Mouse (Mus musculus): ENCODE measurements around the gene 1700047I17Rik2. TPM values are rescaled to one million over a fixed set of nuclear protein-coding genes. Genes with fewer than 3 reads are reported as not detected.
A peak's percentile ranks its signal among the peaks of the same experiment; 100 is the strongest.
"Not testable (repeated sequence)": the region's sequence is repeated elsewhere in the genome, so short reads cannot be mapped to it uniquely, and the experiment has no call there.

Gene 1700047I17Rik2
- polyA plus RNA-seq, 2 experiments: 4.3 TPM; not detected in 1

- H3K4me3 ChIP-seq (replicated peaks; ENCODE audit: low read length): peak within 1 kb of the TSS; percentile 32
- not testable (repeated sequence) for H3K4me1 ChIP-seq (ENCODE audit: control insufficient read depth, insufficient read depth, low read length); H3K36me3 ChIP-seq (ENCODE audit: control insufficient read depth, insufficient read depth, low read length); H3K27ac ChIP-seq (replicated peaks; ENCODE audit: low read depth, low read length); H3K4me2 ChIP-seq (replicated peaks; ENCODE audit: low read depth, low read length, severe bottlenecking); H3K9ac ChIP-seq (ENCODE audit: low read depth, low read length, severe bottlenecking); H3K9me3 ChIP-seq (ENCODE audit: control insufficient read depth, low read length); DNase-seq (ENCODE audit: low spot score); H3K27me3 ChIP-seq (ENCODE audit: control insufficient read depth, insufficient read depth, low read length)
- no CpG with 5 or more reads among the region's 57 CpGs for WGBS
- peak; percentile 98 for ATAC-seq (ENCODE audit: low FRiP score, low read depth)
Measured at GRCm38 (mm10) chr12:55229626-55230519, 30.5 kb downstream of the 1700047I17Rik2 start, which contains the start of gene Srp54c. TSS of gene Srp54c (plus strand) at chr12:55230168.

- not testable (repeated sequence) for H3K36me3 ChIP-seq (ENCODE audit: control insufficient read depth, insufficient read depth, low read length); H3K27ac ChIP-seq (replicated peaks; ENCODE audit: low read depth, low read length); DNase-seq (ENCODE audit: low spot score); H3K4me2 ChIP-seq (replicated peaks; ENCODE audit: low read depth, low read length, severe bottlenecking); H3K9ac ChIP-seq (ENCODE audit: low read depth, low read length, severe bottlenecking); H3K4me1 ChIP-seq (ENCODE audit: control insufficient read depth, insufficient read depth, low read length); H3K27me3 ChIP-seq (ENCODE audit: control insufficient read depth, insufficient read depth, low read length); H3K9me3 ChIP-seq (ENCODE audit: control insufficient read depth, low read length)
- under 1% methylated on average over 10 of the region's 25 CpGs for WGBS
- ATAC-seq (ENCODE audit: low FRiP score, low read depth): peak; percentile 32
- peak overlapping the region; percentile 32 for H3K4me3 ChIP-seq (replicated peaks; ENCODE audit: low read length)
Measured at GRCm38 (mm10) chr12:55230520-55230861, 31.1 kb downstream of the 1700047I17Rik2 start.

- not testable (repeated sequence) for H3K9ac ChIP-seq (ENCODE audit: low read depth, low read length, severe bottlenecking); H3K27me3 ChIP-seq (ENCODE audit: control insufficient read depth, insufficient read depth, low read length); H3K4me3 ChIP-seq (replicated peaks; ENCODE audit: low read length); H3K4me2 ChIP-seq (replicated peaks; ENCODE audit: low read depth, low read length, severe bottlenecking); H3K27ac ChIP-seq (replicated peaks; ENCODE audit: low read depth, low read length); DNase-seq (ENCODE audit: low spot score); H3K9me3 ChIP-seq (ENCODE audit: control insufficient read depth, low read length); ATAC-seq (ENCODE audit: low FRiP score, low read depth); H3K4me1 ChIP-seq (ENCODE audit: control insufficient read depth, insufficient read depth, low read length); H3K36me3 ChIP-seq (ENCODE audit: control insufficient read depth, insufficient read depth, low read length)
- WGBS: no CpG with 5 or more reads among the region's 8 CpGs
Measured at GRCm38 (mm10) chr12:55242243-55242642, 42.9 kb downstream of the 1700047I17Rik2 start.

GRCm38 (mm10) chr12:55261950-55262349 lies 62.6 kb downstream of the 1700047I17Rik2 start:
- not testable (repeated sequence) for DNase-seq (ENCODE audit: low spot score); H3K4me2 ChIP-seq (replicated peaks; ENCODE audit: low read depth, low read length, severe bottlenecking); H3K9ac ChIP-seq (ENCODE audit: low read depth, low read length, severe bottlenecking); H3K27me3 ChIP-seq (ENCODE audit: control insufficient read depth, insufficient read depth, low read length); H3K27ac ChIP-seq (replicated peaks; ENCODE audit: low read depth, low read length); H3K9me3 ChIP-seq (ENCODE audit: control insufficient read depth, low read length); ATAC-seq (ENCODE audit: low FRiP score, low read depth); H3K4me3 ChIP-seq (replicated peaks; ENCODE audit: low read length); H3K4me1 ChIP-seq (ENCODE audit: control insufficient read depth, insufficient read depth, low read length)
- peaks cover 20% of the 10 kb centered on the region for H3K36me3 ChIP-seq (ENCODE audit: control insufficient read depth, insufficient read depth, low read length)
- WGBS: no CpG with 5 or more reads among the region's 8 CpGs

GRCm38 (mm10) chr12:55263385-55263784 lies 64.0 kb downstream of the 1700047I17Rik2 start:
- not testable (repeated sequence) for H3K36me3 ChIP-seq (ENCODE audit: control insufficient read depth, insufficient read depth, low read length); H3K27ac ChIP-seq (replicated peaks; ENCODE audit: low read depth, low read length); H3K4me1 ChIP-seq (ENCODE audit: control insufficient read depth, insufficient read depth, low read length); ATAC-seq (ENCODE audit: low FRiP score, low read depth); H3K27me3 ChIP-seq (ENCODE audit: control insufficient read depth, insufficient read depth, low read length); H3K9ac ChIP-seq (ENCODE audit: low read depth, low read length, severe bottlenecking); DNase-seq (ENCODE audit: low spot score); H3K4me3 ChIP-seq (replicated peaks; ENCODE audit: low read length); H3K4me2 ChIP-seq (replicated peaks; ENCODE audit: low read depth, low read length, severe bottlenecking); H3K9me3 ChIP-seq (ENCODE audit: control insufficient read depth, low read length)
- WGBS: no CpG with 5 or more reads among the region's 5 CpGs

Other genes with a start within 250 kb of the 1700047I17Rik2 start
- gene Gm20403, start 213.1 kb upstream of the 1700047I17Rik2 start, polyA plus RNA-seq (2012; rRNA removed): not detected in 2 replicates
- gene Gm20403, start 213.1 kb upstream of the 1700047I17Rik2 start, polyA plus RNA-seq (2014; fragmentation: Nextera tagmentation; extraction: Ambion mirVana): not detected in 2 replicates
- 10.9 and 13.3 TPM in 2 replicates for gene Baz1a, start 185.2 kb upstream of the 1700047I17Rik2 start, polyA plus RNA-seq (2012; rRNA removed)
- 17.9 and 19.6 TPM in 2 replicates for gene Baz1a, start 185.2 kb upstream of the 1700047I17Rik2 start, polyA plus RNA-seq (2014; fragmentation: Nextera tagmentation; extraction: Ambion mirVana)
- 31.1 and 31.8 TPM in 2 replicates for gene 2700097O09Rik, start 119.5 kb upstream of the 1700047I17Rik2 start, polyA plus RNA-seq (2012; rRNA removed)
- gene 2700097O09Rik, start 119.5 kb upstream of the 1700047I17Rik2 start, polyA plus RNA-seq (2014; fragmentation: Nextera tagmentation; extraction: Ambion mirVana): 28.3 and 32.0 TPM in 2 replicates
- 25.7 and 51.6 TPM in 2 replicates for gene Srp54a, start 119.3 kb upstream of the 1700047I17Rik2 start, polyA plus RNA-seq (2012; rRNA removed)
- 180 and 184 TPM in 2 replicates for gene Srp54a, start 119.3 kb upstream of the 1700047I17Rik2 start, polyA plus RNA-seq (2014; fragmentation: Nextera tagmentation; extraction: Ambion mirVana)
- 9.0 and 9.5 TPM in 2 replicates for gene Fam177a, start 75.1 kb upstream of the 1700047I17Rik2 start, polyA plus RNA-seq (2012; rRNA removed)
- 17.5 and 25.3 TPM in 2 replicates for gene Fam177a, start 75.1 kb upstream of the 1700047I17Rik2 start, polyA plus RNA-seq (2014; fragmentation: Nextera tagmentation; extraction: Ambion mirVana)
- gene Srp54b, start 44.5 kb upstream of the 1700047I17Rik2 start, polyA plus RNA-seq (2012; rRNA removed): 33.0 and 45.6 TPM in 2 replicates
- gene Srp54b, start 44.5 kb upstream of the 1700047I17Rik2 start, polyA plus RNA-seq (2014; fragmentation: Nextera tagmentation; extraction: Ambion mirVana): 63.2 and 70.7 TPM in 2 replicates
- gene Srp54c, start 30.6 kb downstream of the 1700047I17Rik2 start, polyA plus RNA-seq (2012; rRNA removed): 36.6 and 55.5 TPM in 2 replicates
- 77.8 and 84.3 TPM in 2 replicates for gene Srp54c, start 30.6 kb downstream of the 1700047I17Rik2 start, polyA plus RNA-seq (2014; fragmentation: Nextera tagmentation; extraction: Ambion mirVana)
- 10.2 and 12.6 TPM in 2 replicates for gene 1110008L16Rik, start 100.0 kb downstream of the 1700047I17Rik2 start, polyA plus RNA-seq (2012; rRNA removed)
- gene 1110008L16Rik, start 100.0 kb downstream of the 1700047I17Rik2 start, polyA plus RNA-seq (2014; fragmentation: Nextera tagmentation; extraction: Ambion mirVana): 10.5 and 13.6 TPM in 2 replicates
- gene Ppp2r3c, start 103.4 kb downstream of the 1700047I17Rik2 start, polyA plus RNA-seq (2012; rRNA removed): 10.2 and 12.4 TPM in 2 replicates
- 12.5 and 14.1 TPM in 2 replicates for gene Ppp2r3c, start 103.4 kb downstream of the 1700047I17Rik2 start, polyA plus RNA-seq (2014; fragmentation: Nextera tagmentation; extraction: Ambion mirVana)
- 140 and 167 TPM in 2 replicates for gene Psma6, start 184.6 kb downstream of the 1700047I17Rik2 start, polyA plus RNA-seq (2012; rRNA removed)
- 416 and 425 TPM in 2 replicates for gene Psma6, start 184.6 kb downstream of the 1700047I17Rik2 start, polyA plus RNA-seq (2014; fragmentation: Nextera tagmentation; extraction: Ambion mirVana)

All from limb, embryonic 14.5 days (tissue).